Mouse (Mus musculus): ENCODE measurements around the gene Dot1l. TPM values are rescaled to one million over a fixed set of nuclear protein-coding genes. Genes with fewer than 3 reads are reported as not detected.

Gene Dot1l
- polyA plus RNA-seq, 1 experiment, result 46.2 TPM

GRCm38 (mm10) chr10:80787517-80787916 lies 32.5 kb downstream of the Dot1l start:
- no peak for DNase-seq (ENCODE audit: low read depth in 1 of 2, low spot score in 2 of 2)
- no peak for TF ChIP-seq CTCF (IDR thresholded peaks at IDR 0.05; ENCODE audit: extremely low read depth, insufficient read depth, insufficient read length, insufficient replicate concordance)
- no peak for TF ChIP-seq POLR2A (IDR thresholded peaks at IDR 0.05; ENCODE audit: low read depth, low read length)
- Histone ChIP-seq H3K4me3 (ENCODE audit: extremely low read depth, insufficient read depth, insufficient read length) (no peak overlapping the region), H3K4me1 (ENCODE audit: control insufficient read depth, insufficient read depth, insufficient read length) (peaks cover 9% of the 10 kb centered on the region), H3K27me3 (ENCODE audit: control insufficient read depth, insufficient read depth, low read length) (no peaks in the 10 kb centered on the region), H3K36me3 (ENCODE audit: control insufficient read depth, insufficient read depth, low read length) (peaks cover 75% of the 10 kb centered on the region), H3K27ac (ENCODE audit: insufficient read depth, low read length) (no peak overlapping the region)
- 94% methylated on average over 2 of the region's 2 CpGs for WGBS

- DNase-seq (ENCODE audit: low read depth in 1 of 2, low spot score in 2 of 2), result no peak
- Histone ChIP-seq H3K27me3 (ENCODE audit: control insufficient read depth, insufficient read depth, low read length) (no peaks in the 10 kb centered on the region), H3K4me3 (ENCODE audit: extremely low read depth, insufficient read depth, insufficient read length) (no peak overlapping the region), H3K36me3 (ENCODE audit: control insufficient read depth, insufficient read depth, low read length) (peaks cover 60% of the 10 kb centered on the region), H3K4me1 (ENCODE audit: control insufficient read depth, insufficient read depth, insufficient read length) (peaks cover 9% of the 10 kb centered on the region), H3K27ac (ENCODE audit: insufficient read depth, low read length) (no peak overlapping the region)
- TF ChIP-seq CTCF (IDR thresholded peaks at IDR 0.05; ENCODE audit: extremely low read depth, insufficient read depth, insufficient read length, insufficient replicate concordance), result no peak
- no peak for TF ChIP-seq POLR2A (IDR thresholded peaks at IDR 0.05; ENCODE audit: low read depth, low read length)
- WGBS, result 94% methylated on average over 18 of the region's 19 CpGs
Observed at GRCm38 (mm10) chr10:80790761-80791404, 35.9 kb downstream of the Dot1l start.

- WGBS, result 69% methylated on average over 33 of the region's 33 CpGs
- peaks cover 9% of the 10 kb centered on the region for H3K4me1 ChIP-seq (ENCODE audit: control insufficient read depth, insufficient read depth, insufficient read length)
- H3K27ac ChIP-seq (ENCODE audit: insufficient read depth, low read length), result 0 out of 2 replicates have a peak overlapping the region, but pooled peaks have one; percentile 9
- TF ChIP-seq CTCF (IDR thresholded peaks at IDR 0.05; ENCODE audit: extremely low read depth, insufficient read depth, insufficient read length, insufficient replicate concordance), result no peak
- no peak for TF ChIP-seq POLR2A (IDR thresholded peaks at IDR 0.05; ENCODE audit: low read depth, low read length)
- no peak for DNase-seq (ENCODE audit: low read depth in 1 of 2, low spot score in 2 of 2)
- H3K36me3 ChIP-seq (ENCODE audit: control insufficient read depth, insufficient read depth, low read length), result peaks cover 55% of the 10 kb centered on the region
- no peaks in the 10 kb centered on the region for H3K27me3 ChIP-seq (ENCODE audit: control insufficient read depth, insufficient read depth, low read length)
- H3K4me3 ChIP-seq (ENCODE audit: extremely low read depth, insufficient read depth, insufficient read length), result no peak overlapping the region
Observed at GRCm38 (mm10) chr10:80791476-80792174, 36.6 kb downstream of the Dot1l start.

GRCm38 (mm10) chr10:80792175-80793032 lies 37.4 kb downstream of the Dot1l start:
- peaks cover 50% of the 10 kb centered on the region for H3K36me3 ChIP-seq (ENCODE audit: control insufficient read depth, insufficient read depth, low read length)
- WGBS, result 34% methylated on average over 41 of the region's 41 CpGs
- no peaks in the 10 kb centered on the region for H3K27me3 ChIP-seq (ENCODE audit: control insufficient read depth, insufficient read depth, low read length)
- no peak overlapping the region for H3K4me3 ChIP-seq (ENCODE audit: extremely low read depth, insufficient read depth, insufficient read length)
- H3K4me1 ChIP-seq (ENCODE audit: control insufficient read depth, insufficient read depth, insufficient read length), result peaks cover 9% of the 10 kb centered on the region
- DNase-seq (ENCODE audit: low read depth in 1 of 2, low spot score in 2 of 2), result peak in 1 of 2 experiments; percentile 13
- TF ChIP-seq CTCF (IDR thresholded peaks at IDR 0.05; ENCODE audit: extremely low read depth, insufficient read depth, insufficient read length, insufficient replicate concordance) (no peak), POLR2A (IDR thresholded peaks at IDR 0.05; ENCODE audit: low read depth, low read length) (no peak)
- peak overlapping the region; percentile 17; the same call in 1 of the 2 replicates for H3K27ac ChIP-seq (ENCODE audit: insufficient read depth, low read length)

GRCm38 (mm10) chr10:80793033-80793784 lies 38.2 kb downstream of the Dot1l start:
- no peak for TF ChIP-seq CTCF (IDR thresholded peaks at IDR 0.05; ENCODE audit: extremely low read depth, insufficient read depth, insufficient read length, insufficient replicate concordance)
- no peak for TF ChIP-seq POLR2A (IDR thresholded peaks at IDR 0.05; ENCODE audit: low read depth, low read length)
- WGBS, result 87% methylated on average over 13 of the region's 13 CpGs

GRCm38 (mm10) chr10:80793803-80794202 lies 38.8 kb downstream of the Dot1l start:
- H3K27ac ChIP-seq (ENCODE audit: insufficient read depth, low read length), result no peak overlapping the region
- H3K4me3 ChIP-seq (ENCODE audit: extremely low read depth, insufficient read depth, insufficient read length), result no peak overlapping the region
- H3K27me3 ChIP-seq (ENCODE audit: control insufficient read depth, insufficient read depth, low read length), result no peaks in the 10 kb centered on the region
- H3K4me1 ChIP-seq (ENCODE audit: control insufficient read depth, insufficient read depth, insufficient read length), result peaks cover 9% of the 10 kb centered on the region
- 90% methylated on average over 4 of the region's 4 CpGs for WGBS
- peaks cover 38% of the 10 kb centered on the region for H3K36me3 ChIP-seq (ENCODE audit: control insufficient read depth, insufficient read depth, low read length)
- DNase-seq (ENCODE audit: low read depth in 1 of 2, low spot score in 2 of 2), result no peak
- no peak for TF ChIP-seq CTCF (IDR thresholded peaks at IDR 0.05; ENCODE audit: extremely low read depth, insufficient read depth, insufficient read length, insufficient replicate concordance)
- TF ChIP-seq POLR2A (IDR thresholded peaks at IDR 0.05; ENCODE audit: low read depth, low read length), result no peak

More at GRCm38 (mm10) chr10:80793033-80793784, 38.2 kb downstream of the Dot1l start:
- DNase-seq (ENCODE audit: low read depth in 1 of 2, low spot score in 2 of 2), result no peak
- Histone ChIP-seq H3K4me3 (ENCODE audit: extremely low read depth, insufficient read depth, insufficient read length) (no peak overlapping the region), H3K36me3 (ENCODE audit: control insufficient read depth, insufficient read depth, low read length) (peaks cover 44% of the 10 kb centered on the region), H3K27me3 (ENCODE audit: control insufficient read depth, insufficient read depth, low read length) (no peaks in the 10 kb centered on the region), H3K4me1 (ENCODE audit: control insufficient read depth, insufficient read depth, insufficient read length) (peaks cover 9% of the 10 kb centered on the region), H3K27ac (ENCODE audit: insufficient read depth, low read length) (no peak overlapping the region)

All from spleen, adult 2 months (tissue).